Mouse (Mus musculus) intestine, embryonic 16.5 days (tissue): Measurements from ENCODE around the gene Smpdl3b. TPM values are rescaled to one million over a fixed set of nuclear protein-coding genes. Genes with fewer than 3 reads are reported as not detected.
"Not testable (repeated sequence)": the region's sequence is repeated elsewhere in the genome, so short reads cannot be mapped to it uniquely, and the experiment has no call there.

ENCODE experiments used
- ATAC-seq: fragments of 200-750 bp; cut with Nextera tagmentation; 2 replicates; pipeline ENCODE4 v1.8.0; 2017; ENCODE audit warnings: moderate TSS enrichment, moderate library complexity
- H3K27ac ChIP-seq: fragments of 300-500 bp; sonication (generic); 2 replicates; pipeline ENCODE4 v1.5.1; 2014; ENCODE audit warnings: mild to moderate bottlenecking, low read length
- H3K27me3 ChIP-seq: fragments of 300-500 bp; sonication (generic); replicated peaks from 2 replicates; pipeline ENCODE4 v1.6.1; 2014; ENCODE audit warnings: low read length, control low read depth, mixed read lengths; ENCODE audit not compliant: control insufficient read depth, insufficient read depth
- H3K36me3 ChIP-seq: fragments of 300-500 bp; sonication (generic); 2 replicates; pipeline ENCODE4 v1.6.1; 2014; ENCODE audit warnings: low read length, control low read depth; ENCODE audit not compliant: control insufficient read depth, insufficient read depth
- H3K4me1 ChIP-seq: fragments of 300-500 bp; sonication (generic); 2 replicates; pipeline ENCODE4 v1.6.1; 2014; ENCODE audit warnings: low read length, control low read depth, mixed read lengths; ENCODE audit not compliant: control insufficient read depth, insufficient read depth
- H3K4me2 ChIP-seq: fragments of 300-500 bp; sonication (generic); 2 replicates; pipeline ENCODE4 v1.6.1; 2014; ENCODE audit warnings: low read depth, low read length, control low read depth
- H3K4me3 ChIP-seq: fragments of 300-500 bp; sonication (generic); 2 replicates; pipeline ENCODE4 v1.5.1; 2014; ENCODE audit warnings: mild to moderate bottlenecking, low read length
- H3K9ac ChIP-seq: fragments of 300-500 bp; sonication (generic); 2 replicates; pipeline ENCODE4 v1.6.1; 2014; ENCODE audit warnings: low read depth, low read length
- H3K9me3 ChIP-seq: fragments of 300-500 bp; sonication (generic); 2 replicates; pipeline ENCODE4 v1.6.1; 2016; ENCODE audit warnings: low read length, control low read depth; ENCODE audit not compliant: control insufficient read depth
- WGBS: fragments of 180-500 bp; shearing (Covaris S2); extraction: QIAGEN DNeasy Blood & Tissue Kit; methylation state at CpG from one replicate; pipeline ENCODE4 v1.1.7; 2014; 5-methylcytosine and 5-hydroxymethylcytosine counted together
- polyA plus RNA-seq: library from polyadenylated mRNA; unstranded; fragments of >200 nt; fragmentation: Nextera tagmentation; extraction: Ambion mirVana; gene quantifications from 2 replicates; pipeline ENCODE4 v1.2.1, GENCODE M21; 2015

Gene Smpdl3b
- polyA plus RNA-seq, 1 experiment from 2014 or later, result 6.0 TPM

DNA sequence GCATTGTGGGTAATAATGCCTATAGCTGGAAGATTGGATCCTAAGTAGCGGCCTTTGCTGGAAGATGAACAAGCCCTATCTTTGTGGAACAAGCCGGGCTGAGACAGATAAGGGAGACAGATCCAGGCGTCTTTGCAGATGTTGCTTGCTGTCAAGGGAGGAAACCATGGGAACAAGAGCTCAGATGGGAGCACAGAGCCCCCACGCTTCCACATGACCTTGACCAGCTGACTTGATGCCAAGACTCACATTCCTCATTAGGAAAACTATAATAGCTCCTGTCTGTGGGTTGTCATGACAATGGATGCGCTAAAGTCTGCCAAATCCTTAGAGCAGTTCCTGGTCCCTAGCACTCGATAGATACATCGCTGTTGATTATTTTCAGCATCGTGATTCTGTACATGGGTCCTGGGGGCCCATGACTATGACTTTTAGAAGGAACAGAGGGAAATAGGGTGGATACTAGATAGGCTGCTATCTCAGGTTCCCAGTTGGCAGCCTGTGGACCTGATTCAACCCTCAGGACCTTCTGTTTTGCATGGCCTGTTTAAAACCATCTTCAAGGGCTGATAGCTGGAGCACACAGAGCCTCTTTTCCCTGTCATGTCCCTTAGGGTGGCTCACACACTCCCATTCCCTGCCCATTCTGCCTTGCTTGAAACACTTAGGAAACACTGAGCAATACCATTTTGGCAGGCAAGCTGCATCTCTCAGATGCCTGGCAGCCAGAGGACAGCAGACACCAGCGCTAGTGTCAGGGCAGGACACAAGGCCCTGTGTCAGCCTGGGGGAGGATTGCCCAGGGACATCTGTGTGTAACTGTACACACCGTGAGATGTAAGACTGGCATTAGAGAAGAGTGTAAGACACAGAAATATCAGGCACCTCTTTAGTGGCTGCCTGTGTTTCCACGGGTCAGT lies 12.8 kb downstream of the Smpdl3b start:
- ATAC-seq, result no peak
- WGBS, result 74% methylated on average over 11 of the region's 11 CpGs
- no peaks in the 10 kb centered on the region for H3K9me3 ChIP-seq
- H3K9ac ChIP-seq, result no peak overlapping the region
- H3K4me2 ChIP-seq, result no peak overlapping the region
- no peak overlapping the region for H3K4me3 ChIP-seq
- peaks cover 4% of the 10 kb centered on the region; the same call in 1 of the 2 replicates for H3K4me1 ChIP-seq
- H3K27me3 ChIP-seq, result no peaks in the 10 kb centered on the region
- H3K36me3 ChIP-seq, result no peaks in the 10 kb centered on the region
- no peak overlapping the region for H3K27ac ChIP-seq

DNA sequence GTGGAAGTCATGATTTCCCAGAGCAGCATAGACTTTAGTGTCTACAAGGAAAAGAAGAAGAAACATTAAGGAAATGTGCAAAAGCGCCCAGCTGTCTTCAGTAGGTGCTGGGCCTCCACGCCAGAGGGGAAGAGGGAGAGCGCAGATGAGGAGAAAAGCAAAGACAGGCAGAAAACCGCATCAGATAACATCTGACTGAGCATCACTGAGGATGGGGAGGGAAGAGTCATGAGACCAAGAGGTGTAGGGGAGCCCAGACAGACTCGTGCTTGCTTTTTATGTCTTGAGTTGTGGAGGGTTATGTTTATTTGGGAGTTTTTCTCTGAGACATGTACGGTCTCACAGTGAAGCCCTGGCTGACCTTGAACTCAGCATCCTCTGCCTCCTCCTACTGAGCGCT lies 15.6 kb downstream of the Smpdl3b start:
- Histone ChIP-seq H3K4me2 (no peak overlapping the region), H3K27ac (no peak overlapping the region), H3K9me3 (no peaks in the 10 kb centered on the region), H3K36me3 (no peaks in the 10 kb centered on the region), H3K4me3 (no peak overlapping the region), H3K9ac (no peak overlapping the region), H3K27me3 (no peaks in the 10 kb centered on the region), H3K4me1 (no peaks in the 10 kb centered on the region)
- no peak for ATAC-seq
- 90% methylated on average over 7 of the region's 7 CpGs for WGBS

DNA sequence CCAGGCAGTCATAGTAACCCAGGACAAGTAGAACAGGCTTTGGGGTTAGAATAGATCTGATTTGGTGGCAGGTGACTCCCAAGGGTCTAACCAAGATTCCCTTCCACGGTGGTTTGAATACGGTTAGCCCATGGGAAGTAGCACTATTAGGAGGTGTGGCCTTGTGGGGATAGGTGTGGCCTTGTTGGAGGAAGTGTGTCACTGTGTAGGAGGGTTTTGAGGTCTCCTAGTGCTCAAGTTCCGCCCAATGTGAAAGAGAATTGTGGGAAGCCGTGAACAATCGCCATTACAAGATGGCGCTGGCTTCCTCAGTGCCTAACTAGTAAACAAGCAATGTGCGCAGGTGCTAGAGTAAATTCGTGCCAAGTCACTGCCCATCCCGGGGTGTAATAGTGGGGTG lies 19.9 kb downstream of the Smpdl3b start:
- 93% methylated on average over 9 of the region's 9 CpGs for WGBS
- H3K4me1 ChIP-seq, H3K9ac ChIP-seq, H3K9me3 ChIP-seq, H3K4me2 ChIP-seq, ATAC-seq, H3K4me3 ChIP-seq, H3K27me3 ChIP-seq, H3K36me3 ChIP-seq, H3K27ac ChIP-seq: not testable (repeated sequence)

DNA sequence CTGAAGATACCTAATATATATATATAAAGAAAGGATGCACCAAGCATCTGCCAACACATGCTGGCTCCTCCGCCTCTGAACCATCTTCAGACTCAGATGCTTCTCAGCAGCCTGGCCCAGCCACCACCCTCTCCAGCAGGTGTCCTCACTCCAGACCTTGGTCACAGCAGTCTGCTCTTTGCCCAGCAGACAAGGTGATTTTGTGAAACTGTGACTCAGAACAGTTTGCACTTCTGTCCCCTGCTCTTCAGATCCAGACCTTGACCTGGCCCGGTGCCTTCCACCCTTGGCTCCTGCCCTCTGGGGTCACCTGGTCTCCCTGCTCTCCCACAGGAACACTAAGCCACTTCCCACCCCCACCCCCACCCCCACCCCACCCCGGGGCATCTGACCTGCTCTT lies 21.2 kb downstream of the Smpdl3b start:
- Histone ChIP-seq H3K4me3 (no peak overlapping the region), H3K4me2 (no peak overlapping the region), H3K27me3 (no peaks in the 10 kb centered on the region), H3K4me1 (peaks cover 5% of the 10 kb centered on the region), H3K36me3 (no peaks in the 10 kb centered on the region), H3K9me3 (no peaks in the 10 kb centered on the region), H3K27ac (no peak overlapping the region), H3K9ac (no peak overlapping the region)
- WGBS, result 54% methylated on average over 3 of the region's 3 CpGs
- ATAC-seq, result peak; percentile 36

DNA sequence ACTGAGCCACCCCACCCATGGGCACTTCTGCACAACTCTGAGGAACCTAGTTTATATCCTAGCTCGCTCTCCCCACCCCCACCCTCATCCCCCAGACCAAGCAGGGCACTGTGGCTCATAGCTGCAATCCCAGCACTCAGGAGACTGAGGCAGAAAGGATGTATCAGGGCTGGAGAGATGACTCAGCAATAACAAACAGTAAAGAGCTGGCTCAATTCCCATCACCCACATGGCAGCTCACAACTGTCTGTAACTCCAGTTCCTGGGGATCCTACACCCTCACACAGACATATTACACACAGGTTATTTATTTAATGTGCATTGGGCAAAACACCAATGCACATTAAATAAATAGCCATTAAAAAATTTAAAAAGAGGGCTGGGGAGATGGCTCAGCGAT lies 21.7 kb downstream of the Smpdl3b start:
- no peak for ATAC-seq
- Histone ChIP-seq H3K4me1 (peaks cover 5% of the 10 kb centered on the region), H3K27me3 (no peaks in the 10 kb centered on the region), H3K36me3 (no peaks in the 10 kb centered on the region), H3K27ac (no peak overlapping the region), H3K9ac (no peak overlapping the region), H3K4me2 (no peak overlapping the region), H3K4me3 (no peak overlapping the region), H3K9me3 (no peaks in the 10 kb centered on the region)
- 76% methylated on average over 2 of the region's 2 CpGs for WGBS

DNA sequence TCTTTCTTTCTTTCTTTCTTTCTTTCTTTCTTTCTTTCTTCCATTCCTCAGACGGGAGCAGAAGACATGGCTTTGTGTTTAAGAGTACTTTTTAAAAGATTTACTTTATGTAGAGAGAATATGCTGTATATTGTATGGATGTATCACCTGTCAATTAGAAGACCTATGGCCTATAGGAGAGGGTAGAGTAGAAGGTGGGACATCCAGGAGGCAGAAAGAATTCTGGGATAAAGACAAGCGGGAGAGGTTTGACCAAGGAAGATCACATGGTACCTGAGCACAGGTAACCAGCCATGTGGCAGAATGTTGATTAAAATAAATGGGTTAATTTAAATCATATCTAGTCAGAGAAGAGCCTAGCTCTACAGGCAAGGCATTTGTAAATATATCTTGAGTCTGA lies 22.3 kb downstream of the Smpdl3b start:
- Histone ChIP-seq H3K4me1 (peaks cover 5% of the 10 kb centered on the region), H3K27me3 (no peaks in the 10 kb centered on the region)
- WGBS, result 93% methylated on average over 2 of the region's 2 CpGs

DNA sequence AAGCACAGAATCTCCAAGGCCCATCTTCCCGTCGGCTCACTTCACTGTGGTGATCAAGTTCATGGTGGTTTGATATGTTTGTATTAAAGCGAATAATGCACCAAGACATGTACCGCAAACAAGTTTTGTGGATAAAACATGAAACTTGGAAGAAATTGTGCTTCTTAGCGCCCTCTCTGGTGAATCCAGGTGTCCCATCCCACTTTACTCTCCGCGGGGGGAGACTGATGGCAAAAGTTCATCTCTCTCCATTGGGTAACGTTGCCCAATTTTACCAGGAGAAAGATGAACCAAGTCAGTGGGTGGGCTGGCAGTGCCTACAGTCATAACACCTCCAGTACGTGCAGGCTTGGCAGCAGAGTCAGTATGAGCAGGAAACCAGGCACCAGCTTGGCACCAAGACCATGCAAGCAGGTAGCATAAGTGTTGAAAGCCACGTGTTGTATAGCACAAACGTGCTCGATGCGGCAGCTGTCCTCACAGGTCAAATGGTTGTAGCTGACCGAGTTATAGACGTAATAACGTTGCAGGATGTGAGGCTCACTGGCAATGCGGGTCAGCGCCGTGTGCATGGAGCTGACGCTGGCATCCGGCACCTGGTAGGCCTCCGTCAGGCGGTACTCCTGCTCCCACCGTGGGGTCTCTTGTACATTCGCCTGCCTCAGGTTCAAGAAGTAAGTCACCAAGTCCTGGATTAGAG lies 23.8 kb downstream of the Smpdl3b start:
- H3K9me3 ChIP-seq, result no peaks in the 10 kb centered on the region
- no peak overlapping the region for H3K4me3 ChIP-seq
- 93% methylated on average over 25 of the region's 25 CpGs for WGBS
- peaks cover 5% of the 10 kb centered on the region for H3K4me1 ChIP-seq
- no peaks in the 10 kb centered on the region for H3K27me3 ChIP-seq
- H3K9ac ChIP-seq, result no peak overlapping the region
- no peaks in the 10 kb centered on the region for H3K36me3 ChIP-seq
- H3K4me2 ChIP-seq, result no peak overlapping the region; the same call in 1 of the 2 replicates
- H3K27ac ChIP-seq, result no peak overlapping the region
- ATAC-seq, result no peak

More for the DNA sequence above, 22.3 kb downstream of the Smpdl3b start:
- H3K4me2 ChIP-seq, result no peak overlapping the region
- H3K27ac ChIP-seq, result no peak overlapping the region
- H3K9me3 ChIP-seq, result no peaks in the 10 kb centered on the region
- H3K36me3 ChIP-seq, result no peaks in the 10 kb centered on the region
- H3K9ac ChIP-seq, result no peak overlapping the region
- ATAC-seq, result no peak
- H3K4me3 ChIP-seq, result no peak overlapping the region

DNA sequence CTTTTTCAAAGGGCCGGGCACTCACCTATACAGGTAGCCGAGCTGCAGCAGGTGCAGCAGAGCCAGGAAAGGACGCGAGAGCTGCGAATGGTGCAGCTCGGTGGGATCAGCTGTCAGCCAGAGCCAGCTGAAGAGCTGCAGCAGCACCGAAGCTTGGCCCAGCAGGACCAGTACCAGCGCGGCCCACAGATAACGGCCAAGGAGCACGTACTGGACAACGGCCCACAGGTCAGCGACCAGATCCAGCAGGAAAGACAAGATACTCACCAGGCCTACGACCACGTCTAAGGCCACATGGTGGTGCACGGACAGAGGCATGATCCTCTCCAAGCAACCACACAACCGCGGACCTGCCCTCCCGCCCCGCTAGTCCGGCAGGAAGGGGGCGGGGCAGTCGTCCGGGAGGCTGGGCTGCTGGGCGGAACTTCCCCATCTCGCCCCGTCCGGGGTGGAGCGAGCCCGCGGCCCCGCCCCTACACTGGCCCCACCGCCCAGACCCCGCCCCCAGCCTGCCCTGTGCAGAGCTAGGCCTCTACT lies 24.8 kb downstream of the Smpdl3b start, which contains the start of gene Xkr8:
Gene Xkr8, minus strand, starts transcription at position 399 of the 537 bp plus-strand sequence.
- ATAC-seq, result peak; percentile 97
- 1% methylated on average over 34 of the region's 34 CpGs for WGBS
- Histone ChIP-seq H3K4me1 (peaks cover 5% of the 10 kb centered on the region), H3K9ac (peak within 1 kb of the TSS; percentile 72), H3K27me3 (no peaks in the 10 kb centered on the region), H3K36me3 (no peaks in the 10 kb centered on the region), H3K27ac (no peak within 1 kb of the TSS), H3K9me3 (no peaks in the 10 kb centered on the region), H3K4me2 (peak within 1 kb of the TSS; percentile 87), H3K4me3 (peak within 1 kb of the TSS; percentile 57)

DNA sequence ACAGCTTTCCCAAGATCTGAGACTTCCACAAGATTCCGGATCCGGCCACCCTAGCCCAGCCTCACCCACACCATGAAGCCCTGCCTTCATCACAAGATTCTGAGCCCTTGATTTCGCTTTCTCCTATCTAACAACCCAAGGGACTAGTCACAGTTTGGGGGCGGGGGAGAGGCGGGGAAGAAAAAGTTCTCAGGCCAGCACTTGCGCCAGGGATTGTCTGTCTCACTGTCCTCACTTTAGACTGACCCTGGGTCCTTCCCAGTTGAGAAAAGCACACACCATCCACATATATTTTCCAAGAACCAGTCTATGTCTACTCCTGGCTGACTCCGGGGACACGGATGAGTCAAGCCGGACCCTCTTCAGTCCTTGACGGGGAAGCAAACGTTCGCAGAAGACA lies 25.4 kb downstream of the Smpdl3b start:
- Histone ChIP-seq H3K27ac (no peak overlapping the region), H3K4me2 (peak overlapping the region; percentile 87), H3K36me3 (no peaks in the 10 kb centered on the region), H3K4me3 (peak overlapping the region; percentile 57), H3K9me3 (no peaks in the 10 kb centered on the region), H3K4me1 (peaks cover 5% of the 10 kb centered on the region), H3K9ac (peak overlapping the region; percentile 72), H3K27me3 (no peaks in the 10 kb centered on the region)
- no peak for ATAC-seq
- WGBS, result 39% methylated on average over 12 of the region's 12 CpGs
